Mouse (Mus musculus): Measurements from ENCODE around the gene Zfp955a. TPM values are rescaled to one million over a fixed set of nuclear protein-coding genes. Genes with fewer than 3 reads are reported as not detected.
"Not testable (repeated sequence)": the region's sequence is repeated elsewhere in the genome, so short reads cannot be mapped to it uniquely, and the experiment has no call there.

Gene Zfp955a
- 10 to 100 TPM; 10.5 to 11.4 TPM for total RNA-seq (2021)

DNA sequence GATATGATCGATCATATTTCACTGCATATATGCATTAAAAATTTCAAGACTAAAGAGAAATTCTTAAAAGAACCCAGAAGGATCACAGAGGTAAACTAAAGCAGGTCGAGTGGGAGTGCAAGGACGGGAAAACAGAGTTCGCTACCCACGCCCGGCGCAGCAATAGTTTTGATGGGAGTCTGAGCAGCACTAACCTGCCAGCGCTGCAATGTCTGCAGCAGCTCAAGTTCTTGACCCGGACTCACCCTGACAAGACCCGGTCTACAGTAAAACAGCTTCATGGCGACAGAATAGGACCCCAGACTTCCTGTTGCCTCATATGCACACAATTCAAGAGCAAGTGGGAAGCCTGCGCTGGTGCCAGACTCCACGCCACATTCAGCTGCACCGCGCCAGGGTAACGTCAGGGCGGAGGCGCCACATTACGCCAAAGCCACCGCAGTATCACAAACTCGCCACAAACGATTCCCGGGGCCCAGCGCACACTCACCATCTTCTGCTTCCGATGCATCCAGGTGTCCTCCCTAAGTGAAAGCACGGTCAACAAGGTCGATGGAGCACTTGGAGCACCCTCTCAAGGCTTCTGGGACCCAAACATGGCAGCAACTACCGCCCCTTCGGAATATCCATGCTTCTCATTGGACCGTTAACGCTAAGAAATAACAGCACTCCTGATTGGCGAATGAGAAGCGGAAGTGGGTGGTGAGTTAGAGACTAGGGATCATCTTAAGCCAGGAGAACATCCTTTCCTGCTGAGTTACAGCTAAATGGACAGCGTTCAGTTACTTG, at the start of gene Zfp955a:
Gene Zfp955a (minus strand): TSS at position 616 of the 789 bp plus-strand sequence.
- DNase-seq, result not testable (repeated sequence)

DNA sequence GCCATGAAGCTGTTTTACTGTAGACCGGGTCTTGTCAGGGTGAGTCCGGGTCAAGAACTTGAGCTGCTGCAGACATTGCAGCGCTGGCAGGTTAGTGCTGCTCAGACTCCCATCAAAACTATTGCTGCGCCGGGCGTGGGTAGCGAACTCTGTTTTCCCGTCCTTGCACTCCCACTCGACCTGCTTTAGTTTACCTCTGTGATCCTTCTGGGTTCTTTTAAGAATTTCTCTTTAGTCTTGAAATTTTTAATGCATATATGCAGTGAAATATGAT, 34.9 kb upstream of the Zfp955a start:
- not testable (repeated sequence) for DNase-seq

DNA sequence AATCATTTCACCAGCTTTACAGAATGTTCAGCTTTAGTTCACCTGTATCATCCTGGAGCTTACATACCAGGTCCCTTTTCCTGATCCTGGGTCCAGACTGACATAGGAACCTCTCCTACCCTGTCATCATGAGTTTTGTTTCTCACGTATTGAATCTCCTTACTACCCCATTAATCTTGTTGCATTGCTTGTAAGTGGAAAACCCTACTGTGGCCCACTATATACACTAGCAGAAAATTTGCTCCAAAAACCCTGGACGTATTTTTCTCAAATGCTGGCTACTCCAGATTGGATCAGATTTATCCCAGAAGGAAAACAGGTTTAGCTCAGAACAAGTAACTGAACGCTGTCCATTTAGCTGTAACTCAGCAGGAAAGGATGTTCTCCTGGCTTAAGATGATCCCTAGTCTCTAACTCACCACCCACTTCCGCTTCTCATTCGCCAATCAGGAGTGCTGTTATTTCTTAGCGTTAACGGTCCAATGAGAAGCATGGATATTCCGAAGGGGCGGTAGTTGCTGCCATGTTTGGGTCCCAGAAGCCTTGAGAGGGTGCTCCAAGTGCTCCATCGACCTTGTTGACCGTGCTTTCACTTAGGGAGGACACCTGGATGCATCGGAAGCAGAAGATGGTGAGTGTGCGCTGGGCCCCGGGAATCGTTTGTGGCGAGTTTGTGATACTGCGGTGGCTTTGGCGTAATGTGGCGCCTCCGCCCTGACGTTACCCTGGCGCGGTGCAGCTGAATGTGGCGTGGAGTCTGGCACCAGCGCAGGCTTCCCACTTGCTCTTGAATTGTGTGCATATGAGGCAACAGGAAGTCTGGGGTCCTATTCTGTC, 34.3 kb upstream of the Zfp955a start, which contains the start of gene Zfp955b:
Gene Zfp955b (plus strand): TSS at position 506 of the 837 bp plus-strand sequence.
- DNase-seq, result not testable (repeated sequence)

DNA sequence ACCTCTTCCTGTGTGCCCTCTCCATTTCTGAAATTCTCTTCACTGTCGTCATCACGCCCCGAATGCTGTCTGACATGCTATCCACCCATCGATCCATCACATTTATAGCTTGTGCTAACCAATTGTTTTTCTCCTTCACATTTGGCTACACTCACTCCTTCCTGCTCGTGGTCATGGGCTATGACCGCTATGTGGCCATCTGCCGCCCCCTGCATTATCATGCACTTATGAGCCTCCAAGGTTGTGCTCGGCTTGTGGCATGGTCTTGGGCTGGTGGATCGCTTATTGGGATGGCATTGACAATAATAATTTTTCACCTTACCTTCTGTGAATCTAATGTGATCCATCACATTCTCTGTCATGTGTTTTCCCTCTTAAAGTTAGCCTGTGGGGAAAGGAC, 14.0 kb upstream of the Zfp955a start:
- no peak for DNase-seq

DNA sequence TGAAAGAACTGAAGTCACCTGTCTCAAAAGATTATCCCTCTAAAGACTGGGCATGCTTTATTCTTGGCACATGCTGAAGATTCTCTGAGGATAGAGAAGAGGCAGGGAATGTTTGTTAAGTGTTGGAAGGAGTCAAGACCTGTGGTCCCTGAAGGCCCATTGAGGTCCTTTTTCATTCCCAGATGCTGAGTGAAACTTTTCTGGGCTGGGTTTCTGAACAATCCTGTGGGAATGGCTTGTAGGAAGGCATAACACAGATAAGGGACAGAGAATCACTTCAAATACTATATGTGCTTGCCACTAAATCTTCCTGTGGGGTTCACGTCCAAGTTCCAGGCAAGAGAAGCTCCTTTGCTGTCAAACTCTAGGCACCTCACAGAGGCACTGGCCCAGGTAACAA, 9.4 kb upstream of the Zfp955a start, which contains the start of gene Olfr63:
Gene Olfr63 (plus strand): TSS at position 301 of the 400 bp plus-strand sequence.
- no peak for DNase-seq

DNA sequence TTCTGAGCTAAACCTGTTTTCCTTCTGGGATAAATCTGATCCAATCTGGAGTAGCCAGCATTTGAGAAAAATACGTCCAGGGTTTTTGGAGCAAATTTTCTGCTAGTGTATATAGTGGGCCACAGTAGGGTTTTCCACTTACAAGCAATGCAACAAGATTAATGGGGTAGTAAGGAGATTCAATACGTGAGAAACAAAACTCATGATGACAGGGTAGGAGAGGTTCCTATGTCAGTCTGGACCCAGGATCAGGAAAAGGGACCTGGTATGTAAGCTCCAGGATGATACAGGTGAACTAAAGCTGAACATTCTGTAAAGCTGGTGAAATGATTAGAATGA, 343 bp upstream of the Zfp955a start:
- not testable (repeated sequence) for DNase-seq

DNA sequence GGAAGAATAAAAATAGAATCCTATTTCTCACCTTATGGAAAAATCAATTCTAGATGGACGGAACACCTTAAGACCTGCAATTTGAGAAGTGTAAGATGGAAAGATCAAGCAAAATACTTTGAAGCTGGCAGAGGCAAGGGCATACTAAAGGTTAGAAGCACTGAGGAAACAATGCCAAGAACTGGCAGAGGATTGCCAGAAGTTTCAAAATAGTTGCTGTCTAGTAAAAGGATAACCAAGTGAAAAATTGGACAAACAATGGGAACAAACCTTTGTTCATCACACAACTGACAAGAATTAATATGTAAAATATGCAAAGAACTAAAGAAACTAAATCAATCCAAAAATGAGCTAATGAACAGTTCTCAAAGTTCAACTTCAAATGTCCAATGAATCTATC, 18.3 kb downstream of the Zfp955a start:
- not testable (repeated sequence) for DNase-seq

DNA sequence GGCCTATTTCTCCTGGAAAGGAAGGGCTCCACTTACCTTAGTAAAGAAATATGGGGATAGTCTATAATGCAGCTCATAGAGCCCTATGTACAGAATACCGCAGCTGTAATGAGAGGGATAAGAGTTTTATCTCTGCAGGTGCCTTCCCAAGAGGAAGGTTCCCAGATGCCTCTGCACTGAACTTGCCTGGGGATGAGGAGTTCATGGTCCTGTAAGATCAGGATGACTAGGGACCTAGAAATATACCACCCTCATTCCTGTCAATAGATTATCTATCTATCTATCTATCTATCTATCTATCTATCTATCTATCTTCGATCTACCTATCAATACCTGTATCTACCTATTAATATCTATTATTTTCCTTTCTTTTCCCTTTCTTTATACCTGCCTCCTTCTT, 33.4 kb downstream of the Zfp955a start, which contains the start of gene Olfr1564:
Gene Olfr1564 (minus strand): TSS at position 101 of the 400 bp plus-strand sequence.
- no peak for DNase-seq

DNA sequence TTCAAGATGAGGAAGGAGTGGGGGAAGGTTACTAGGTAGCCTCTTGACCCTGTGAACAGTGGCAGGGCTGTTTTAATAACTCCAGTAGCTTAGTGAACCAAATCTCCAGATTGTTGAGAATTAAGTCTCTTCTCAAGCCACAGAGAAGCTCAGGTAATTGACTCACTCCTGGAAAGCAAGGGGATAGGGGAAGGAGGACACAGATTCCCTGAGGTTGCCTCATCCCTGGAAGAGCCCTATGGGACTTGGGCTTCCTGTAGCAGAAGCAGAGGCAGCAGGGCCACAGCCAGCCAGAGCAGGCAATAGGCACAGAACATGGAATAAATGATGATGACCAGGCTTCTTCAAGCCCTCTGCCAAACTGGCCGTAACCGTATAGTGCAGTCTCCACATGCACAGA, 63.9 kb downstream of the Zfp955a start, which contains the start of gene Olfr239:
Gene Olfr239 (plus strand): TSS at position 301 of the 400 bp plus-strand sequence.
- DNase-seq, result not testable (repeated sequence)

Other genes starting within 250 kb of the Zfp955a start
- 1 to 10 TPM; 5.1 to 5.8 TPM for gene Zfp763, start 221.7 kb downstream of the Zfp955a start, total RNA-seq (2021)
- not detected for gene 4921501E09Rik, start 187.1 kb downstream of the Zfp955a start, total RNA-seq (2021)
- gene Zfp563, start 165.8 kb downstream of the Zfp955a start, total RNA-seq (2021), result 1 to 10 TPM; 5.7 to 8.6 TPM
- under 1 TPM in 1 of 2 experiments, not detected in 1; 0.10 TPM for gene Morc2b, start 115.5 kb downstream of the Zfp955a start, total RNA-seq (2021)
- not detected for gene Olfr55, start 86.7 kb downstream of the Zfp955a start, total RNA-seq (2021)
- gene Olfr239, start 63.8 kb downstream of the Zfp955a start, total RNA-seq (2021), result not detected
- gene Olfr1564, start 33.5 kb downstream of the Zfp955a start, total RNA-seq (2021), result under 1 TPM; 0.19 to 0.29 TPM
- gene Olfr63, start 9.5 kb upstream of the Zfp955a start, total RNA-seq (2021), result under 1 TPM in 1 of 2 experiments, not detected in 1; 0.07 TPM
- 10 to 100 TPM; 10.6 to 11.9 TPM for gene Zfp955b, start 34.4 kb upstream of the Zfp955a start, total RNA-seq (2021)
- 10 to 100 TPM; 11.3 to 12.7 TPM for gene Zfp81, start 103.7 kb upstream of the Zfp955a start, total RNA-seq (2021)
- 1 to 10 TPM; 7.2 to 9.7 TPM for gene Zfp101, start 139.5 kb upstream of the Zfp955a start, total RNA-seq (2021)
- gene Actl9, start 177.8 kb upstream of the Zfp955a start, total RNA-seq (2021), result not detected

All from heart, postnatal 4 days (tissue).